Mouse (Mus musculus) right cerebral cortex, postnatal 36 days (tissue): ENCODE results near the gene Pde10a.

Source experiments
- DNase-seq, 2 experiments: peaks; one replicate each; pipeline ENCODE4 v3.0.0; 2022; ENCODE audit warnings: low spot score in 2 of 2, mixed read lengths in 1 of 2

Gene Pde10a

GRCm38 (mm10) chr17:8580360-8580759, 55.2 kb downstream of the Pde10a start:
- DNase-seq, result no peak

GRCm38 (mm10) chr17:8581579-8581978, 56.4 kb downstream of the Pde10a start:
- peak in 1 of 2 experiments; percentile 22 for DNase-seq

GRCm38 (mm10) chr17:8592427-8593277, 67.5 kb downstream of the Pde10a start:
- DNase-seq, result peak; percentile 25 to 47

GRCm38 (mm10) chr17:8597790-8598189, 72.6 kb downstream of the Pde10a start:
- DNase-seq, result peak; percentile 38 to 46

GRCm38 (mm10) chr17:8602976-8603375, 77.8 kb downstream of the Pde10a start:
- DNase-seq, result no peak

GRCm38 (mm10) chr17:8605921-8606320, 80.7 kb downstream of the Pde10a start:
- no peak for DNase-seq

GRCm38 (mm10) chr17:8606695-8607094, 81.5 kb downstream of the Pde10a start:
- no peak for DNase-seq

GRCm38 (mm10) chr17:8611916-8612315, 86.7 kb downstream of the Pde10a start:
- no peak for DNase-seq

GRCm38 (mm10) chr17:8613882-8614551, 88.8 kb downstream of the Pde10a start:
- peak; percentile 76 to 82 for DNase-seq

GRCm38 (mm10) chr17:8620346-8620745, 95.2 kb downstream of the Pde10a start:
- DNase-seq, result no peak

- DNase-seq, result no peak
These were observed 95.9 kb downstream of the Pde10a start for GRCm38 (mm10) chr17:8621105-8621504.

- no peak for DNase-seq
These were observed 96.7 kb downstream of the Pde10a start for GRCm38 (mm10) chr17:8621906-8622305.

- no peak for DNase-seq
These were observed 101.2 kb downstream of the Pde10a start for GRCm38 (mm10) chr17:8626421-8626820.

GRCm38 (mm10) chr17:8631701-8632100, 106.5 kb downstream of the Pde10a start:
- no peak for DNase-seq

GRCm38 (mm10) chr17:8633596-8633995, 108.4 kb downstream of the Pde10a start:
- no peak for DNase-seq

GRCm38 (mm10) chr17:8634476-8634875, 109.3 kb downstream of the Pde10a start:
- no peak for DNase-seq

- DNase-seq, result no peak
These were observed 111.1 kb downstream of the Pde10a start for GRCm38 (mm10) chr17:8636231-8636630.

GRCm38 (mm10) chr17:8636691-8637090, 111.5 kb downstream of the Pde10a start:
- DNase-seq, result no peak

- no peak for DNase-seq
These were observed 112.0 kb downstream of the Pde10a start for GRCm38 (mm10) chr17:8637181-8637580.

GRCm38 (mm10) chr17:8639703-8640380, 114.7 kb downstream of the Pde10a start:
- DNase-seq, result no peak

- DNase-seq, result no peak
These were observed 115.7 kb downstream of the Pde10a start for GRCm38 (mm10) chr17:8640741-8641480.

GRCm38 (mm10) chr17:8641491-8641890, 116.3 kb downstream of the Pde10a start:
- DNase-seq, result no peak
